Mouse (Mus musculus): ENCODE measurements at regions not wholly inside any gene's neighbourhood (a gene's known extent, or its start where the extent isn't known, plus 50 kb on each side); places are given as distances from the start of the nearest gene placed in this dataset.

- no peak for ATAC-seq (replicated peaks)
- H3K36me3 ChIP-seq (replicated peaks) = no peaks in the 10 kb centered on the region
- H3K4me1 ChIP-seq = 0 out of 2 replicates have a peak, but pooled peaks cover 7% of the 10 kb centered on the region
- no peaks in the 10 kb centered on the region for H3K9me3 ChIP-seq
- H3K9ac ChIP-seq = no peak overlapping the region
- no peak overlapping the region for H3K27ac ChIP-seq
- H3K27me3 ChIP-seq (replicated peaks) = no peaks in the 10 kb centered on the region
- H3K4me2 ChIP-seq = no peak overlapping the region
- no peak overlapping the region for H3K4me3 ChIP-seq
- WGBS = 88% methylated on average over 1 of the region's 1 CpGs
These were observed 141.5 kb downstream of the Dhx15 start for GRCm38 (mm10) chr5:52048790-52049189.

- no peaks in the 10 kb centered on the region for H3K36me3 ChIP-seq (replicated peaks)
- WGBS = 79% methylated on average over 3 of the region's 3 CpGs
- 0 out of 2 replicates have a peak, but pooled peaks cover 3% of the 10 kb centered on the region for H3K4me1 ChIP-seq
- no peaks in the 10 kb centered on the region for H3K9me3 ChIP-seq
- no peaks in the 10 kb centered on the region for H3K27me3 ChIP-seq (replicated peaks)
- H3K9ac ChIP-seq = no peak overlapping the region
- no peak overlapping the region for H3K27ac ChIP-seq
- H3K4me3 ChIP-seq = no peak overlapping the region
- no peak overlapping the region for H3K4me2 ChIP-seq
- ATAC-seq (replicated peaks) = no peak
These were observed 143.6 kb downstream of the Dhx15 start for GRCm38 (mm10) chr5:52046704-52047103.

GRCm38 (mm10) chr5:52044101-52044500 is 146.2 kb downstream of the Dhx15 start:
- no peak overlapping the region for H3K9ac ChIP-seq
- no peak overlapping the region for H3K4me2 ChIP-seq
- WGBS = 87% methylated on average over 3 of the region's 3 CpGs
- H3K4me1 ChIP-seq = no peaks in the 10 kb centered on the region
- ATAC-seq (replicated peaks) = no peak
- no peak overlapping the region for H3K27ac ChIP-seq
- H3K9me3 ChIP-seq = no peaks in the 10 kb centered on the region
- H3K36me3 ChIP-seq (replicated peaks) = no peaks in the 10 kb centered on the region
- no peak overlapping the region for H3K4me3 ChIP-seq
- no peaks in the 10 kb centered on the region for H3K27me3 ChIP-seq (replicated peaks)

- H3K4me1 ChIP-seq = no peaks in the 10 kb centered on the region
- H3K36me3 ChIP-seq (replicated peaks) = no peaks in the 10 kb centered on the region
- no peak overlapping the region for H3K27ac ChIP-seq
- H3K9me3 ChIP-seq = no peaks in the 10 kb centered on the region
- no peaks in the 10 kb centered on the region for H3K27me3 ChIP-seq (replicated peaks)
- no peak overlapping the region for H3K4me2 ChIP-seq
- 86% methylated on average over 3 of the region's 3 CpGs for WGBS
- H3K4me3 ChIP-seq = no peak overlapping the region
- no peak overlapping the region for H3K9ac ChIP-seq
- ATAC-seq (replicated peaks) = no peak
These were observed 148.9 kb downstream of the Dhx15 start for GRCm38 (mm10) chr5:52041447-52041846.

- H3K4me2 ChIP-seq = no peak overlapping the region
- H3K27me3 ChIP-seq (replicated peaks) = no peaks in the 10 kb centered on the region
- no peak overlapping the region for H3K9ac ChIP-seq
- no peak overlapping the region for H3K4me3 ChIP-seq
- no peak overlapping the region for H3K27ac ChIP-seq
- no peaks in the 10 kb centered on the region for H3K9me3 ChIP-seq
- 69% methylated on average over 24 of the region's 24 CpGs for WGBS
- no peaks in the 10 kb centered on the region for H3K36me3 ChIP-seq (replicated peaks)
- peak; percentile 59 for ATAC-seq (replicated peaks)
- no peaks in the 10 kb centered on the region for H3K4me1 ChIP-seq
These were observed 149.6 kb downstream of the Dhx15 start for GRCm38 (mm10) chr5:52040427-52041312.

GRCm38 (mm10) chr5:52035339-52035738 is 155.0 kb downstream of the Dhx15 start:
- Histone ChIP-seq H3K4me2 (no peak overlapping the region), H3K4me3 (no peak overlapping the region), H3K9ac (no peak overlapping the region), H3K27me3 (replicated peaks) (no peaks in the 10 kb centered on the region), H3K27ac (no peak overlapping the region), H3K9me3 (no peaks in the 10 kb centered on the region), H3K36me3 (replicated peaks) (no peaks in the 10 kb centered on the region), H3K4me1 (no peaks in the 10 kb centered on the region)
- WGBS = 90% methylated on average over 6 of the region's 6 CpGs
- no peak for ATAC-seq (replicated peaks)

GRCm38 (mm10) chr5:52027478-52027877 is 162.8 kb downstream of the Dhx15 start:
- Histone ChIP-seq H3K27ac (no peak overlapping the region), H3K4me3 (no peak overlapping the region), H3K9ac (no peak overlapping the region), H3K4me1 (0 out of 2 replicates have a peak, but pooled peaks cover 3% of the 10 kb centered on the region), H3K9me3 (no peaks in the 10 kb centered on the region), H3K4me2 (no peak overlapping the region), H3K27me3 (replicated peaks) (no peaks in the 10 kb centered on the region), H3K36me3 (replicated peaks) (no peaks in the 10 kb centered on the region)
- ATAC-seq (replicated peaks) = no peak
- WGBS = 92% methylated on average over 4 of the region's 4 CpGs

GRCm38 (mm10) chr5:52026148-52026547 is 164.2 kb downstream of the Dhx15 start:
- H3K4me2 ChIP-seq = no peak overlapping the region
- H3K27ac ChIP-seq = no peak overlapping the region
- H3K9ac ChIP-seq = no peak overlapping the region
- no peak overlapping the region for H3K4me3 ChIP-seq
- ATAC-seq (replicated peaks) = no peak
- H3K4me1 ChIP-seq = 0 out of 2 replicates have a peak, but pooled peaks cover 3% of the 10 kb centered on the region
- H3K9me3 ChIP-seq = no peaks in the 10 kb centered on the region
- no peaks in the 10 kb centered on the region for H3K27me3 ChIP-seq (replicated peaks)
- WGBS = 71% methylated on average over 3 of the region's 3 CpGs
- H3K36me3 ChIP-seq (replicated peaks) = no peaks in the 10 kb centered on the region

GRCm38 (mm10) chr5:52023212-52023611 is 167.1 kb downstream of the Dhx15 start:
- no peaks in the 10 kb centered on the region for H3K36me3 ChIP-seq (replicated peaks)
- H3K9me3 ChIP-seq = no peaks in the 10 kb centered on the region
- H3K27ac ChIP-seq = no peak overlapping the region
- WGBS = 71% methylated on average over 9 of the region's 9 CpGs
- 0 out of 2 replicates have a peak, but pooled peaks cover 3% of the 10 kb centered on the region for H3K4me1 ChIP-seq
- H3K4me3 ChIP-seq = no peak overlapping the region
- ATAC-seq (replicated peaks) = peak; percentile 37; the same call in 1 of the 2 replicates
- no peak overlapping the region for H3K9ac ChIP-seq
- H3K27me3 ChIP-seq (replicated peaks) = no peaks in the 10 kb centered on the region
- H3K4me2 ChIP-seq = no peak overlapping the region

- 75% methylated on average over 3 of the region's 3 CpGs for WGBS
- ATAC-seq (replicated peaks) = no peak
These were observed 173.3 kb downstream of the Dhx15 start for GRCm38 (mm10) chr5:52016992-52017391.

GRCm38 (mm10) chr5:52015786-52016185 is 174.5 kb downstream of the Dhx15 start:
- Histone ChIP-seq H3K4me3 (no peak overlapping the region), H3K9me3 (no peaks in the 10 kb centered on the region), H3K27me3 (replicated peaks) (no peaks in the 10 kb centered on the region), H3K27ac (no peak overlapping the region), H3K4me2 (no peak overlapping the region), H3K36me3 (replicated peaks) (no peaks in the 10 kb centered on the region), H3K4me1 (0 out of 2 replicates have a peak, but pooled peaks cover 3% of the 10 kb centered on the region), H3K9ac (no peak overlapping the region)
- 26% methylated on average over 6 of the region's 6 CpGs for WGBS
- peak; percentile 24; the same call in 1 of the 2 replicates for ATAC-seq (replicated peaks)

More at GRCm38 (mm10) chr5:52016992-52017391, 173.3 kb downstream of the Dhx15 start:
- no peak overlapping the region for H3K4me2 ChIP-seq
- no peak overlapping the region for H3K4me3 ChIP-seq
- H3K36me3 ChIP-seq (replicated peaks) = no peaks in the 10 kb centered on the region
- no peaks in the 10 kb centered on the region for H3K9me3 ChIP-seq
- H3K9ac ChIP-seq = no peak overlapping the region
- H3K4me1 ChIP-seq = 0 out of 2 replicates have a peak, but pooled peaks cover 3% of the 10 kb centered on the region
- H3K27ac ChIP-seq = no peak overlapping the region
- no peaks in the 10 kb centered on the region for H3K27me3 ChIP-seq (replicated peaks)

GRCm38 (mm10) chr5:52010426-52010825 is 179.9 kb downstream of the Dhx15 start:
- WGBS = 77% methylated on average over 7 of the region's 7 CpGs
- Histone ChIP-seq H3K4me2 (no peak overlapping the region), H3K9me3 (no peaks in the 10 kb centered on the region), H3K36me3 (replicated peaks) (no peaks in the 10 kb centered on the region), H3K9ac (no peak overlapping the region), H3K4me3 (no peak overlapping the region), H3K4me1 (no peaks in the 10 kb centered on the region), H3K27me3 (replicated peaks) (no peaks in the 10 kb centered on the region), H3K27ac (no peak overlapping the region)
- no peak for ATAC-seq (replicated peaks)

GRCm38 (mm10) chr5:52008942-52009341 is 181.4 kb downstream of the Dhx15 start:
- Histone ChIP-seq H3K36me3 (replicated peaks) (no peaks in the 10 kb centered on the region), H3K9me3 (no peaks in the 10 kb centered on the region), H3K4me2 (no peak overlapping the region), H3K9ac (no peak overlapping the region), H3K4me1 (no peaks in the 10 kb centered on the region), H3K27ac (no peak overlapping the region), H3K4me3 (no peak overlapping the region), H3K27me3 (replicated peaks) (no peaks in the 10 kb centered on the region)
- WGBS = 85% methylated on average over 3 of the region's 3 CpGs
- no peak for ATAC-seq (replicated peaks)
